Mouse (Mus musculus) liver, postnatal 0 days (tissue): ENCODE measurements at regions not wholly inside any gene's neighbourhood (a gene's known extent, or its start where the extent isn't known, plus 50 kb on each side); places are given as distances from the start of the nearest gene placed in this dataset.
A peak's percentile ranks its signal among the peaks of the same experiment; 100 is the strongest.

ENCODE experiments used
- ATAC-seq: fragments of 200-750 bp; cut with Nextera tagmentation; 2 replicates; pipeline ENCODE4 v1.8.0; 2017; ENCODE audit warnings: mild to moderate bottlenecking, moderate library complexity
- DNase-seq: peaks from one replicate; pipeline ENCODE4 v3.0.0-alpha.2; 2016
- H3K27ac ChIP-seq: fragments of 300-500 bp; sonication (generic); 2 replicates; pipeline ENCODE4 v1.5.1; 2014; ENCODE audit warnings: antibody characterized with exemption, moderate library complexity, mild to moderate bottlenecking, low read depth
- H3K27me3 ChIP-seq: fragments of 300-500 bp; sonication (generic); 2 replicates; pipeline ENCODE4 v1.6.1; 2014; ENCODE audit warnings: low read length, control low read depth, mixed read lengths; ENCODE audit not compliant: insufficient read depth
- H3K36me3 ChIP-seq: fragments of 300-500 bp; sonication (generic); replicated peaks from 2 replicates; pipeline ENCODE4 v1.6.1; 2014; ENCODE audit warnings: mild to moderate bottlenecking, control low read depth, low read length, moderate library complexity, mixed read lengths; ENCODE audit not compliant: insufficient read depth
- H3K4me1 ChIP-seq: fragments of 300-500 bp; sonication (generic); 2 replicates; pipeline ENCODE4 v1.6.1; 2014; ENCODE audit warnings: antibody characterized with exemption, mild to moderate bottlenecking, control low read depth; ENCODE audit not compliant: insufficient read depth
- H3K4me2 ChIP-seq: fragments of 300-500 bp; sonication (generic); 2 replicates; pipeline ENCODE4 v1.6.1; 2014; ENCODE audit warnings: low read depth, mild to moderate bottlenecking, low read length, moderate library complexity, mixed read lengths
- H3K4me3 ChIP-seq: fragments of 300-500 bp; sonication (generic); 2 replicates; pipeline ENCODE4 v1.5.1; 2014; ENCODE audit warnings: low read depth, low read length
- H3K9ac ChIP-seq: fragments of 300-500 bp; sonication (generic); replicated peaks from 2 replicates; pipeline ENCODE4 v1.6.1; 2014; ENCODE audit warnings: mild to moderate bottlenecking, moderate library complexity
- H3K9me3 ChIP-seq: fragments of 300-500 bp; sonication (generic); 2 replicates; pipeline ENCODE4 v1.6.1; 2016; ENCODE audit warnings: mild to moderate bottlenecking, control low read depth, low read length, mixed read lengths
- CTCF ChIP-seq: sonication (generic); IDR thresholded peaks from 2 replicates; pipeline ENCODE4 v1.5.1; 2016; ENCODE audit warnings: antibody characterized with exemption, low read depth
- EP300 ChIP-seq: IDR thresholded peaks from 2 replicates; pipeline ENCODE4 v1.6.1; 2016; ENCODE audit warnings: antibody characterized with exemption, low read depth, mild to moderate bottlenecking
- WGBS: fragments of 180-500 bp; shearing (Covaris S2); extraction: QIAGEN DNeasy Blood & Tissue Kit; methylation state at CpG from one replicate; pipeline ENCODE4 v1.1.7; 2014; ENCODE audit not compliant: insufficient replicate concordance; 5-methylcytosine and 5-hydroxymethylcytosine counted together

DNA sequence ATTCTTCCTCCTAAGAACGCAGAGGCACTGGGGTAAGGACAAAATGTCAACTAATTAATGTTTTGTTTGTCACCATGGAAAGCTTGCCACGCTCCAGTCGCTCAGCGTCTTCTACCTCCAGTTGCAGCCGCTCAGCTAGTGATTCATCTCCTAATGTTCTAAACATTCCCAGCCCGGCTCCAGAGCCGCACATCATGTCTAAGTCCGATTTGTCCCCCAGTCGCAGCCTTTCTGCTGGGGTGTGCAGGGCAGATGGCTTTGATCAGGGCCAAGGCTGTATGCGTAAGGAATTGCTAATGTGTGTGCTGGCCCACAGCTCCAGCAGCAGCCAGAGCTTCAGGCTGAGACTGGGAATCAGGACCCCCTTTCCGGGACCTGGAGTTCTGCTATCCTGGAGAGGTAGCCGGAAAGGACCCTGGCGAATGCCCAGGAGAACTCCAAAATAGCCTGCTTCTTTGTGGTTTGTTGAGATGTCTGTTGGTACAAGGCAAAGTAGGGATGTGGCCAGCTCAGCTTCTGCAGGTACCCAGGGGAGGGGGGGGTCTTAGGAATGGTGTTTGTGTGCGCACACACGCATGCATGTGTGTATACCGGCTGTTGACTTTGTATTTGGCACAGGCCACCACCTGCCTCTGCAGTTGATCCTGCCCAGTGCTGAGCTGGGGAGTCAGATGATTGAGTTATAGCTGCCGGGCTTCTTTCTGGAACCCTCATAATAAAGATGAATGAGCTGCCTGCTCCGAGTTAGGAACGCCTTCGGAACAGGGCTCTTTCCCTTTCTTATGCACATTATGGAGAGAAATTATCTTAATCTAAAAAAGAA lies 143.0 kb upstream of the Kcng1 start:
- H3K4me3 ChIP-seq = no peak overlapping the region
- no peak overlapping the region for H3K27ac ChIP-seq
- TF ChIP-seq EP300 = no peak
- no peak for TF ChIP-seq CTCF
- H3K4me1 ChIP-seq = no peaks in the 10 kb centered on the region
- 76% methylated on average over 20 of the region's 20 CpGs for WGBS
- ATAC-seq = no peak
- no peak overlapping the region for H3K4me2 ChIP-seq
- H3K9ac ChIP-seq = no peak overlapping the region
- no peak for DNase-seq
- no peaks in the 10 kb centered on the region for H3K27me3 ChIP-seq
- H3K36me3 ChIP-seq = no peaks in the 10 kb centered on the region
- no peaks in the 10 kb centered on the region for H3K9me3 ChIP-seq

DNA sequence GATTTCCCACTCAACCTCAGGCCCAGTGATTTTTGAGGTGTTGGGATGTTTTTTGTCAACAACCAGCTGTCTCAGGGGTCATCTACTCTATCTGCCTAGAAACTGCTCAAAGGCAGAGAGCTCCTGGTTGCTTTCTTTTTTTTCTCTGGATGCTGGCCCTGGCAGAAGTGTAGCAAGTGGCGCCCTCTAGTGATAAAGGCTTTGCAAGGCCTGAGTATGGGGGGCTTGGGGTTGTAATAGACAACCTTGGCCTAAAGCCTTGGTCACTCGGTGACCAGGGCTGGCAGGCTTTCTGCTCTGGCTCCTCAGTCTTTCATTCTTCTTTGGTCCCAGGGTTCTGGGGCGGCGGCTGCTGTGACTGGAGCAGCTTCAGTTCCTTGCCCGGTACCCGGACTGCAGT lies 142.0 kb upstream of the Kcng1 start:
- WGBS = 60% methylated on average over 6 of the region's 6 CpGs
- H3K4me3 ChIP-seq = no peak overlapping the region
- no peaks in the 10 kb centered on the region for H3K9me3 ChIP-seq
- no peaks in the 10 kb centered on the region for H3K27me3 ChIP-seq
- DNase-seq (no peak), ATAC-seq (no peak)
- H3K4me2 ChIP-seq = no peak overlapping the region
- H3K36me3 ChIP-seq = no peaks in the 10 kb centered on the region
- H3K27ac ChIP-seq = no peak overlapping the region
- TF ChIP-seq CTCF (0 out of 2 replicates have a peak, but pooled peaks have one; percentile 27), EP300 (no peak)
- H3K4me1 ChIP-seq = no peaks in the 10 kb centered on the region
- H3K9ac ChIP-seq = no peak overlapping the region

DNA sequence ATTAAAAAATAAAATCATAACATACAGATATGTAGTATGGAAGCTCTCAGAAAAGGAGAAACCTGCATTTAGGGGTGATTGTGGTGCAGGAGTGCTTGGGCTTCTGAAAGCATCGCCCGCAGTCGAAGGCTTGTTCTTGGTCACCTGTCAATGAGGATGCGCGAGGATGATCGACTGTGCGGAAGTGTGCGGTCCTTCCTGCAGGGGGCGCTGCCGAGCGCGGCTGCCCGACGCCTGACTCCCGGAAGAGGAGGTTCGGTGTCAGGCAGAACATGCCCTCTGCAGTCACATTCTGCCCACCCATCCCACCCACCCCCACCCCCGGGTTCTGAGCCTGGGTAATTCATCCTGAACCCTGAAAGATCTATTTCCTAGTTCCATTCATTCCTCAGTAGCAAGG lies 133.6 kb upstream of the Kcng1 start:
- Histone ChIP-seq H3K36me3 (no peaks in the 10 kb centered on the region), H3K27ac (no peak overlapping the region), H3K27me3 (no peaks in the 10 kb centered on the region), H3K9me3 (no peaks in the 10 kb centered on the region), H3K9ac (no peak overlapping the region), H3K4me1 (no peaks in the 10 kb centered on the region), H3K4me3 (no peak overlapping the region), H3K4me2 (no peak overlapping the region)
- DNase-seq (peak; percentile 47), ATAC-seq (no peak)
- TF ChIP-seq EP300 (no peak), CTCF (peak; percentile 61)
- 28% methylated on average over 17 of the region's 17 CpGs for WGBS

DNA sequence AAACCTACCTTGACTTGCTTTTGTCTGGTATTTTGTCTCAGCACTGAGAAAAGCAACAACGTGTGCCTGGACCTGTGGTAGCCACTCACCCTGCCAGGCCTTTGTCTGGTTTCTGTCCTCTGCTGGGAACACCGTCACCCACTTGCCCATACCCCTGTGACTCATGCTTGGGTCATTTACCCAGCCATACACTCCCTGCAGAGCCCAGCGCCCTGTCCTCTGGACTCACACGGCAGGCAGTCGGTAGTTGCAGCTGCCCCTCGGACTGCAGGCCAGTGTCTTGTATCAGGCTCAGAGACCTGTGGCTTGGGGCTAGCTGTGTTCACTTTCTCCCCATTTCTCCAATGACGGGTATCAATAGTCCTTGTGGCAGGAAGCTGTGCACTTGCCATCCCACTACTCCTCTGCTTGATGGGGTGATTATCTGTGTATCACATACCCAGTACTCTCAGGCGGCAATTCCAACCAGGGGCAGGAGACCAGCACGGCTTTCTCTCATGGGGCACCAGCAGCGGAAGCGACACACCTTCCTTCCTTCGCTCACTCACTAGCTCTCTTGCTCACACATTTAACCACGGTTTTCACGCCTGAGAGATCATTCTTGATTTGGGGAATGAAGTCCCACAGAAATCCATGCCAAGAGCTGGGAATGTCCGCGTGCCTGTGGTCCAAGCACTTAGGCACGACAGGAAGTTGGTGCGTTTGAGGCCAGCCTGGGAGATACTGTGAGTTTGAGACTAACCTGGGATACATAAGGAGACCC lies 132.8 kb upstream of the Kcng1 start:
- Histone ChIP-seq H3K9me3 (no peaks in the 10 kb centered on the region), H3K4me3 (no peak overlapping the region), H3K9ac (no peak overlapping the region), H3K4me2 (no peak overlapping the region), H3K4me1 (no peaks in the 10 kb centered on the region), H3K36me3 (no peaks in the 10 kb centered on the region), H3K27me3 (no peaks in the 10 kb centered on the region), H3K27ac (no peak overlapping the region)
- no peak for DNase-seq
- no peak for ATAC-seq
- 76% methylated on average over 18 of the region's 18 CpGs for WGBS
- TF ChIP-seq CTCF (no peak), EP300 (no peak)

DNA sequence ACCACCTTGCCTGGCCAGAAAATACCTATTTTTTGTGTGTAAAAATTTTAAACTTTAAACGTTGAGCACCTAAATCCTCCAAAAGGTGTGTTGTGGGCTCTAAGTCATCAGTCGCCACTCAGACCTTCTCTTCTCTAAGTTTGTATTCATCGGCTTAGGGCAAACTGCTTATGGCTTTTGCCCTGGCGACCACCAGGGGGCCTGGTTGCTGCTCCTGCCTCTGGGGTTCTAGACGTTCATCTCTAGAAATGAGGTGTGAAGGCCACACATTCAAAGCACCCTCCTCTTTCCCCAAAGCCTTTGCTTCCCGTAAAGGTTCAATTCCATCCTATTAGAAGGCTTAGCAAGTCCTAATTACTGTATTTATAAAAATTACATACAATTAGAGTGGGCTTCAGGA lies 131.3 kb upstream of the Kcng1 start:
- Histone ChIP-seq H3K4me2 (no peak overlapping the region), H3K27me3 (no peaks in the 10 kb centered on the region), H3K4me3 (no peak overlapping the region), H3K27ac (no peak overlapping the region), H3K9ac (no peak overlapping the region), H3K4me1 (no peaks in the 10 kb centered on the region), H3K9me3 (no peaks in the 10 kb centered on the region), H3K36me3 (no peaks in the 10 kb centered on the region)
- 39% methylated on average over 6 of the region's 6 CpGs for WGBS
- no peak for DNase-seq
- ATAC-seq = no peak
- TF ChIP-seq EP300 (no peak), CTCF (peak; percentile 59)

DNA sequence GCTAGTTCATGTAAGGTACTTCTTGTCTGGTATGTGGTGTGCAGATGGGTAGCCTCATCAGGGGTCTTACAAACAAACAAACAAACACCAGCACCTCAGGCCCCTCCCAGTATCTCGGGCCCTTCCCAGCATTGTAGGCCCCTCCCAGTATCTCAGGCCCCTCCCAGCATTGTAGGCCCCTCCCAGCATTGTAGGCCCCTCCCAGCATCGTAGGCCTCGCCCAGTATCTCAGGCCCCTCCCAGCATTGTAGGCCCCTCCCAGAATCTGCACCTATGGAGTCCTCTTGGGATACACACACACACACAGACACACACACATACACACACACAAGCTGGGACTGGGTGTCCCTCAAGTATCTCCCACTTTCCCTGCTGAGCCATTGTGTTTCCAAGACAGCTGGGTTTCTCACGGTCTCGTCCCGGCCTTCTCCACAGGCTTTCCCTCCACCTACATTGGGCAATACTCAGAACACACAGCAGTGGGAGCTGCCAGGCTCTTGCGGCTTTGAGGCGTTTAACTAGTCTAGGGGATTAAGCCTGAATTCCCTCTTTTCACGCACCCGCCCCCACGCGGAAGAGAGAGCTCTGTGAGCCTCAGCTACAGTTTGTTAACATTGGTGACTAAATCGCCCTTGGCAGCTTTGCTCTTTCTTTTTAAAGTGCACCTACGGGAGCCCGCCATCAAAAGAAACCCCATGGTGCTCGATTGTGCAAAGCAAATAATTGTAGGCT lies 121.4 kb upstream of the Kcng1 start:
- ATAC-seq (no peak), DNase-seq (no peak)
- no peak overlapping the region for H3K4me2 ChIP-seq
- no peaks in the 10 kb centered on the region for H3K9me3 ChIP-seq
- H3K36me3 ChIP-seq = no peaks in the 10 kb centered on the region
- H3K4me1 ChIP-seq = no peaks in the 10 kb centered on the region
- no peak overlapping the region for H3K9ac ChIP-seq
- no peak overlapping the region for H3K4me3 ChIP-seq
- H3K27ac ChIP-seq = no peak overlapping the region
- H3K27me3 ChIP-seq = no peaks in the 10 kb centered on the region
- TF ChIP-seq CTCF = no peak
- no peak for TF ChIP-seq EP300
- 68% methylated on average over 16 of the region's 16 CpGs for WGBS
